In genomic region chr5:30528906-30529305, GRCm38 (mm10) we compare ENCODE assay signal across 21 mouse cellular contexts. TPM values are rescaled to one million over a fixed set of nuclear protein-coding genes. Genes with fewer than 3 reads are reported as not detected.
DNase-seq lines count a peak whose midpoint lies in the region; ATAC-seq and TF ChIP-seq lines count a peak whose summit lies in the region.
"Had no signal": no experiment of that assay in that cellular context is flagged by ENCODE, and none has a peak within 500 bp of the region (broad histone marks: within the 10 kb centered on the region; RNA-seq: fewer than 3 reads in every experiment).

No protein-coding gene starts in this region.

- ATAC-seq in forebrain, embryonic 16.5 days: peak; percentile 15; the same call in 1 of the 2 replicates
- no peak for ATAC-seq in forebrain, embryonic 13.5 days
- ATAC-seq: forebrain, embryonic 15.5 days had no signal

- peaks cover 19% of the 10 kb centered on the region for H3K4me1 ChIP-seq in forebrain, embryonic 16.5 days (replicated peaks; ENCODE audit: control insufficient read depth, insufficient read depth, low read length)
- H3K4me1 ChIP-seq in forebrain, embryonic 13.5 days: peaks cover 28% of the 10 kb centered on the region
- H3K4me1 ChIP-seq in kidney, adult 2 months (ENCODE audit: control insufficient read depth, insufficient read depth, low read length): no peaks in the 10 kb centered on the region

- DNase-seq in kidney, adult 2 months: peak; percentile 7
- DNase-seq in kidney, adult 8-10 months: no peak
- DNase-seq in heart, postnatal 4 days: no peak
- DNase-seq: adrenal gland, adult 2 months; adrenal gland, postnatal 10 days; adrenal gland, postnatal 25 days; cerebellum, adult 11-12 months; cerebellum, adult 2 months; cerebellum, adult 9-10 months; cerebellum, postnatal 10 days; cerebellum, postnatal 25 days had no signal

- no peak for TF ChIP-seq CTCF in kidney, adult 2 months (conservative IDR thresholded peaks at IDR 0.05; ENCODE audit: insufficient read depth, insufficient read length, low read depth, low read length)

- no peaks in the 10 kb centered on the region for H3K27me3 ChIP-seq in forebrain, embryonic 16.5 days (replicated peaks; ENCODE audit: control insufficient read depth, insufficient read depth, low read length)
- peaks cover 3% of the 10 kb centered on the region; the same call in 1 of the 2 replicates for H3K27me3 ChIP-seq in forebrain, embryonic 13.5 days
- H3K27me3 ChIP-seq in kidney, adult 2 months (replicated peaks; ENCODE audit: control insufficient read depth, insufficient read depth, low read length): no peaks in the 10 kb centered on the region
- H3K27me3 ChIP-seq: forebrain, embryonic 15.5 days had no signal

- H3K27ac ChIP-seq in forebrain, embryonic 16.5 days (ENCODE audit: low read length): no peak overlapping the region
- no peak overlapping the region for H3K27ac ChIP-seq in forebrain, embryonic 13.5 days
- no peak overlapping the region for H3K27ac ChIP-seq in kidney, adult 2 months (ENCODE audit: insufficient read depth, low read depth, low read length)
- H3K27ac ChIP-seq: embryonic facial prominence, embryonic 10.5 days; embryonic facial prominence, embryonic 12.5 days; forebrain, embryonic 15.5 days had no signal

- H3K9me3 ChIP-seq in forebrain, embryonic 16.5 days (ENCODE audit: control insufficient read depth, low read length): no peaks in the 10 kb centered on the region
- H3K9me3 ChIP-seq in forebrain, embryonic 13.5 days (replicated peaks): no peaks in the 10 kb centered on the region
- H3K9me3 ChIP-seq: embryonic facial prominence, embryonic 10.5 days; embryonic facial prominence, embryonic 12.5 days; forebrain, embryonic 15.5 days had no signal

- no peak overlapping the region for H3K4me3 ChIP-seq in forebrain, embryonic 16.5 days (replicated peaks; ENCODE audit: low read length)
- H3K4me3 ChIP-seq in forebrain, embryonic 13.5 days: no peak overlapping the region
- H3K4me3 ChIP-seq in kidney, adult 2 months (ENCODE audit: insufficient read depth, low read depth, low read length): no peak overlapping the region
- H3K4me3 ChIP-seq: embryonic facial prominence, embryonic 10.5 days; embryonic facial prominence, embryonic 12.5 days; forebrain, embryonic 15.5 days had no signal

- H3K4me2 ChIP-seq in forebrain, embryonic 16.5 days (ENCODE audit: low read length): no peak overlapping the region
- H3K4me2 ChIP-seq in forebrain, embryonic 13.5 days: no peak overlapping the region
- H3K4me2 ChIP-seq: embryonic facial prominence, embryonic 12.5 days; forebrain, embryonic 15.5 days had no signal

- no peaks in the 10 kb centered on the region for H3K36me3 ChIP-seq in forebrain, embryonic 16.5 days (ENCODE audit: control insufficient read depth, insufficient read depth)
- no peaks in the 10 kb centered on the region for H3K36me3 ChIP-seq in forebrain, embryonic 13.5 days (ENCODE audit: poor library complexity, severe bottlenecking)
- no peaks in the 10 kb centered on the region for H3K36me3 ChIP-seq in kidney, adult 2 months (ENCODE audit: control insufficient read depth, insufficient read depth, low read length)
- H3K36me3 ChIP-seq: embryonic facial prominence, embryonic 10.5 days; embryonic facial prominence, embryonic 12.5 days; forebrain, embryonic 15.5 days had no signal

- no peak for TF ChIP-seq POLR2A in kidney, adult 2 months (IDR thresholded peaks at IDR 0.05; ENCODE audit: low read depth, low read length)

- 19% methylated on average over 4 of the region's 4 CpGs for WGBS in forebrain, embryonic 16.5 days
- WGBS in forebrain, embryonic 13.5 days: 35% methylated on average over 4 of the region's 4 CpGs
- 38% methylated on average over 4 of the region's 4 CpGs for WGBS in kidney, adult 2 months

- no peak overlapping the region for H3K9ac ChIP-seq in forebrain, embryonic 16.5 days (replicated peaks; ENCODE audit: low read depth, low read length)
- H3K9ac ChIP-seq in forebrain, embryonic 13.5 days: no peak overlapping the region
- H3K9ac ChIP-seq: embryonic facial prominence, embryonic 12.5 days; forebrain, embryonic 15.5 days had no signal

RNA-seq across cellular contexts. Expression of gene Cib4, which starts 16.7 kb away (rescaled TPM):
- polyA plus RNA-seq in forebrain, embryonic 16.5 days (2015; fragmentation: Nextera tagmentation; extraction: Ambion mirVana): not detected in 2 replicates
- not detected in 2 replicates for polyA plus RNA-seq in forebrain, embryonic 13.5 days (2015; fragmentation: Nextera tagmentation; extraction: Ambion mirVana)
- polyA plus RNA-seq in kidney, adult 2 months (2012; rRNA removed): not detected in 2 replicates
- total RNA-seq in heart, postnatal 4 days (2021): not detected
- total RNA-seq: ES-E14, MEL had no signal
- polyA plus RNA-seq: C2C12; cerebellum, adult 2 months; cortical plate, adult 2 months; embryonic facial prominence, embryonic 10.5 days; embryonic facial prominence, embryonic 12.5 days; embryonic facial prominence, embryonic 14.5 days; forebrain, embryonic 15.5 days had no signal

RNA-seq across cellular contexts. Expression of gene Kcnk3, which starts 59.1 kb away (rescaled TPM):
- polyA plus RNA-seq in forebrain, embryonic 16.5 days (2015; fragmentation: Nextera tagmentation; extraction: Ambion mirVana): 2.8 and 3.5 TPM in 2 replicates
- polyA plus RNA-seq in forebrain, embryonic 13.5 days (2015; fragmentation: Nextera tagmentation; extraction: Ambion mirVana): 1.0 TPM in 2 replicates
- polyA plus RNA-seq in kidney, adult 2 months (2012; rRNA removed): 25.0 and 30.0 TPM in 2 replicates
- 100 to 1,000 TPM; 145 TPM for total RNA-seq in heart, postnatal 4 days (2021)
- total RNA-seq: MEL had no signal
- polyA plus RNA-seq: C2C12 had no signal
